Comparison of ENCODE assay signal across 8 mouse cellular contexts in genomic region chr3:108562777-108563271, GRCm38 (mm10). TPM values are rescaled to one million over a fixed set of nuclear protein-coding genes. Genes with fewer than 3 reads are reported as not detected.
DNase-seq lines count a peak whose midpoint lies in the region; ATAC-seq lines count a peak whose summit lies in the region.

No protein-coding gene starts in this region.

- peak overlapping the region; percentile 65 for H3K9ac ChIP-seq in intestine, embryonic 16.5 days (ENCODE audit: low read depth, low read length)
- peak overlapping the region; percentile 63 for H3K9ac ChIP-seq in lung, embryonic 16.5 days (ENCODE audit: low read length)

- no peaks in the 10 kb centered on the region for H3K9me3 ChIP-seq in intestine, embryonic 16.5 days (ENCODE audit: control insufficient read depth, low read length)
- no peaks in the 10 kb centered on the region for H3K9me3 ChIP-seq in lung, embryonic 16.5 days (ENCODE audit: control insufficient read depth, low read length)

- WGBS in intestine, embryonic 16.5 days: 5% methylated on average over 15 of the region's 15 CpGs
- 4% methylated on average over 15 of the region's 15 CpGs for WGBS in lung, embryonic 16.5 days

- DNase-seq in adrenal gland, postnatal 36 days: peak; percentile 8 to 23
- no peak for DNase-seq in adrenal gland, postnatal 25 days
- peak; percentile 56 for DNase-seq in spleen, postnatal 10 days (ENCODE audit: low spot score in 2 of 2)
- DNase-seq in layer of hippocampus, postnatal 14 days (ENCODE audit: low spot score in 2 of 2): no peak

- peak overlapping the region; percentile 80 for H3K4me3 ChIP-seq in intestine, embryonic 16.5 days (ENCODE audit: low read length)
- peak overlapping the region; percentile 72 for H3K4me3 ChIP-seq in lung, embryonic 16.5 days (ENCODE audit: low read length)

- peak; percentile 22 for ATAC-seq in activated CD4-positive, CD25-positive, alpha-beta regulatory T cell, adult 4 months
- peak; percentile 47 for ATAC-seq in granulocyte monocyte progenitor cell, adult 5-6 weeks (replicated peaks; ENCODE audit: poor library complexity, severe bottlenecking)
- peak; percentile 83 for ATAC-seq in intestine, embryonic 16.5 days
- ATAC-seq in lung, embryonic 16.5 days (ENCODE audit: low read depth): peak; percentile 71

- peak overlapping the region; percentile 86 for H3K27ac ChIP-seq in intestine, embryonic 16.5 days (ENCODE audit: low read length)
- H3K27ac ChIP-seq in lung, embryonic 16.5 days (ENCODE audit: low read length): peak overlapping the region; percentile 89

- peaks cover 3% of the 10 kb centered on the region; the same call in 1 of the 2 replicates for H3K36me3 ChIP-seq in intestine, embryonic 16.5 days (ENCODE audit: control insufficient read depth, insufficient read depth, low read length)
- H3K36me3 ChIP-seq in lung, embryonic 16.5 days (ENCODE audit: control insufficient read depth, insufficient read depth, low read length): peaks cover 18% of the 10 kb centered on the region

- H3K4me1 ChIP-seq in intestine, embryonic 16.5 days (ENCODE audit: control insufficient read depth, insufficient read depth, low read length): peaks cover 4% of the 10 kb centered on the region
- peaks cover 7% of the 10 kb centered on the region for H3K4me1 ChIP-seq in lung, embryonic 16.5 days (replicated peaks; ENCODE audit: control insufficient read depth, insufficient read depth, low read length)

- no peaks in the 10 kb centered on the region for H3K27me3 ChIP-seq in intestine, embryonic 16.5 days (replicated peaks; ENCODE audit: control insufficient read depth, insufficient read depth, low read length)
- no peaks in the 10 kb centered on the region for H3K27me3 ChIP-seq in lung, embryonic 16.5 days (ENCODE audit: control insufficient read depth, insufficient read depth, low read depth, low read length)

- H3K4me2 ChIP-seq in intestine, embryonic 16.5 days (ENCODE audit: low read depth, low read length): peak overlapping the region; percentile 90
- H3K4me2 ChIP-seq in lung, embryonic 16.5 days (ENCODE audit: low read depth, low read length): peak overlapping the region; percentile 61

RNA-seq across cellular contexts. Expression of gene Tmem167b, which starts 0.6 kb away (rescaled TPM):
- 10 to 100 TPM; 55.1 to 65.9 TPM for total RNA-seq in adrenal gland, postnatal 36 days (2021)
- 48.8 and 56.2 TPM in 2 replicates for total RNA-seq in adrenal gland, postnatal 25 days (2021)
- 10 to 100 TPM; 26.1 to 27.0 TPM for polyA plus RNA-seq in activated CD4-positive, CD25-positive, alpha-beta regulatory T cell, adult 4 months (2017; shearing (Covaris generic))
- total RNA-seq in granulocyte monocyte progenitor cell, adult 5-6 weeks (2014; fragmentation: Nextera tagmentation): 6.8 and 11.4 TPM in 2 replicates
- total RNA-seq in granulocyte monocyte progenitor cell, adult 5-6 weeks (2017): 32.8 and 34.7 TPM in 2 replicates
- 34.4 and 34.9 TPM in 2 replicates for polyA plus RNA-seq in intestine, embryonic 16.5 days (2015; fragmentation: Nextera tagmentation; extraction: Ambion mirVana)
- polyA plus RNA-seq in lung, embryonic 16.5 days (2015; fragmentation: Nextera tagmentation; extraction: Ambion mirVana): 45.1 and 46.4 TPM in 2 replicates
- total RNA-seq in layer of hippocampus, postnatal 14 days (2021): 10 to 100 TPM; 44.4 to 45.3 TPM

RNA-seq across cellular contexts. Expression of gene Taf13, which starts 8.7 kb away (rescaled TPM):
- 10 to 100 TPM; 29.2 to 36.0 TPM for total RNA-seq in adrenal gland, postnatal 36 days (2021)
- 25.0 and 27.6 TPM in 2 replicates for total RNA-seq in adrenal gland, postnatal 25 days (2021)
- 10 to 100 TPM; 18.3 to 24.5 TPM for polyA plus RNA-seq in activated CD4-positive, CD25-positive, alpha-beta regulatory T cell, adult 4 months (2017; shearing (Covaris generic))
- 13.8 and 16.5 TPM in 2 replicates for total RNA-seq in granulocyte monocyte progenitor cell, adult 5-6 weeks (2014; fragmentation: Nextera tagmentation)
- 13.3 and 21.7 TPM in 2 replicates for total RNA-seq in granulocyte monocyte progenitor cell, adult 5-6 weeks (2017)
- polyA plus RNA-seq in intestine, embryonic 16.5 days (2015; fragmentation: Nextera tagmentation; extraction: Ambion mirVana): 34.2 and 36.2 TPM in 2 replicates
- 45.5 and 46.0 TPM in 2 replicates for polyA plus RNA-seq in lung, embryonic 16.5 days (2015; fragmentation: Nextera tagmentation; extraction: Ambion mirVana)
- total RNA-seq in layer of hippocampus, postnatal 14 days (2021): 10 to 100 TPM; 37.0 to 43.6 TPM

RNA-seq across cellular contexts. Expression of gene 5330417C22Rik, which starts 26.5 kb away (rescaled TPM):
- total RNA-seq in adrenal gland, postnatal 36 days (2021): 1 to 10 TPM; 1.7 to 5.3 TPM
- 7.5 and 9.4 TPM in 2 replicates for total RNA-seq in adrenal gland, postnatal 25 days (2021)
- 1 to 10 TPM; 1.2 to 1.4 TPM for polyA plus RNA-seq in activated CD4-positive, CD25-positive, alpha-beta regulatory T cell, adult 4 months (2017; shearing (Covaris generic))
- total RNA-seq in granulocyte monocyte progenitor cell, adult 5-6 weeks (2014; fragmentation: Nextera tagmentation): 0.15 TPM in 1 of 2 replicates, not detected in the other
- total RNA-seq in granulocyte monocyte progenitor cell, adult 5-6 weeks (2017): 0.13 TPM in 1 of 2 replicates, not detected in the other
- polyA plus RNA-seq in intestine, embryonic 16.5 days (2015; fragmentation: Nextera tagmentation; extraction: Ambion mirVana): 15.5 and 18.0 TPM in 2 replicates
- 19.6 and 22.3 TPM in 2 replicates for polyA plus RNA-seq in lung, embryonic 16.5 days (2015; fragmentation: Nextera tagmentation; extraction: Ambion mirVana)
- 10 to 100 TPM; 17.1 to 19.7 TPM for total RNA-seq in layer of hippocampus, postnatal 14 days (2021)

RNA-seq across cellular contexts. Expression of gene Wdr47, which starts 28.3 kb away (rescaled TPM):
- 10 to 100 TPM in 1 of 2 experiments, 1 to 10 TPM in 1; 8.0 to 12.3 TPM for total RNA-seq in adrenal gland, postnatal 36 days (2021)
- 12.5 and 13.0 TPM in 2 replicates for total RNA-seq in adrenal gland, postnatal 25 days (2021)
- polyA plus RNA-seq in activated CD4-positive, CD25-positive, alpha-beta regulatory T cell, adult 4 months (2017; shearing (Covaris generic)): 1 to 10 TPM; 6.1 to 9.1 TPM
- 2.5 and 2.8 TPM in 2 replicates for total RNA-seq in granulocyte monocyte progenitor cell, adult 5-6 weeks (2014; fragmentation: Nextera tagmentation)
- total RNA-seq in granulocyte monocyte progenitor cell, adult 5-6 weeks (2017): 4.4 and 6.6 TPM in 2 replicates
- 6.4 and 7.1 TPM in 2 replicates for polyA plus RNA-seq in intestine, embryonic 16.5 days (2015; fragmentation: Nextera tagmentation; extraction: Ambion mirVana)
- polyA plus RNA-seq in lung, embryonic 16.5 days (2015; fragmentation: Nextera tagmentation; extraction: Ambion mirVana): 10.9 and 12.5 TPM in 2 replicates
- 100 to 1,000 TPM; 125 to 127 TPM for total RNA-seq in layer of hippocampus, postnatal 14 days (2021)

RNA-seq across cellular contexts. Expression of gene 1700013F07Rik, which starts 28.9 kb away (rescaled TPM):
- not detected for total RNA-seq in adrenal gland, postnatal 36 days (2021)
- not detected in 2 replicates for total RNA-seq in adrenal gland, postnatal 25 days (2021)
- not detected for polyA plus RNA-seq in activated CD4-positive, CD25-positive, alpha-beta regulatory T cell, adult 4 months (2017; shearing (Covaris generic))
- not detected in 2 replicates for total RNA-seq in granulocyte monocyte progenitor cell, adult 5-6 weeks (2014; fragmentation: Nextera tagmentation)
- total RNA-seq in granulocyte monocyte progenitor cell, adult 5-6 weeks (2017): not detected in 2 replicates
- not detected in 2 replicates for polyA plus RNA-seq in intestine, embryonic 16.5 days (2015; fragmentation: Nextera tagmentation; extraction: Ambion mirVana)
- 3.1 and 5.0 TPM in 2 replicates for polyA plus RNA-seq in lung, embryonic 16.5 days (2015; fragmentation: Nextera tagmentation; extraction: Ambion mirVana)
- 1 to 10 TPM; 2.0 to 2.9 TPM for total RNA-seq in layer of hippocampus, postnatal 14 days (2021)

Comparison
In these comparisons a context has a peak if more than half of its experiments do, and no peak if none do; other contexts are left out.
1. DNase-seq: peak in adrenal gland, postnatal 36 days (2 of 2) and spleen, postnatal 10 days (2 of 2); none in adrenal gland, postnatal 25 days (single experiment) and layer of hippocampus, postnatal 14 days (0 of 2).
2. ATAC-seq: peak in every context shown above with its lines; median percentile 83 in intestine, embryonic 16.5 days; 71 in lung, embryonic 16.5 days; 47 in granulocyte monocyte progenitor cell, adult 5-6 weeks; 22 in activated CD4-positive, CD25-positive, alpha-beta regulatory T cell, adult 4 months.